Mouse (Mus musculus) stomach, postnatal 0 days (tissue): ENCODE measurements at regions not wholly inside any gene's neighbourhood (a gene's known extent, or its start where the extent isn't known, plus 50 kb on each side); places are given as distances from the start of the nearest gene placed in this dataset.

Source experiments
- CTCF ChIP-seq: IDR thresholded peaks from 2 replicates; pipeline ENCODE4 v1.5.1; 2016; ENCODE audit warnings: antibody characterized with exemption, low read depth, mild to moderate bottlenecking, moderate library complexity
- EP300 ChIP-seq: optimal IDR thresholded peaks from 2 replicates; pipeline ENCODE3; 2016; ENCODE audit warnings: antibody characterized with exemption

- TF ChIP-seq CTCF (no peak), EP300 (no peak)
Measured at GRCm38 (mm10) chr4:55141923-55142732, 197.3 kb downstream of the Zfp462 start.
